Mouse (Mus musculus): ENCODE measurements at regions not wholly inside any gene's neighbourhood (a gene's known extent, or its start where the extent isn't known, plus 50 kb on each side); places are given as distances from the start of the nearest gene placed in this dataset.

GRCm38 (mm10) chrX:96019556-96019955 lies 62.8 kb upstream of the Las1l start:
- DNase-seq = peak; percentile 67

GRCm38 (mm10) chrX:96020407-96020806 lies 63.6 kb upstream of the Las1l start:
- DNase-seq = no peak

GRCm38 (mm10) chrX:96025374-96025773 lies 68.6 kb upstream of the Las1l start:
- no peak for DNase-seq

- no peak for DNase-seq
Observed at GRCm38 (mm10) chrX:96025876-96026275, 69.1 kb upstream of the Las1l start.

DNA sequence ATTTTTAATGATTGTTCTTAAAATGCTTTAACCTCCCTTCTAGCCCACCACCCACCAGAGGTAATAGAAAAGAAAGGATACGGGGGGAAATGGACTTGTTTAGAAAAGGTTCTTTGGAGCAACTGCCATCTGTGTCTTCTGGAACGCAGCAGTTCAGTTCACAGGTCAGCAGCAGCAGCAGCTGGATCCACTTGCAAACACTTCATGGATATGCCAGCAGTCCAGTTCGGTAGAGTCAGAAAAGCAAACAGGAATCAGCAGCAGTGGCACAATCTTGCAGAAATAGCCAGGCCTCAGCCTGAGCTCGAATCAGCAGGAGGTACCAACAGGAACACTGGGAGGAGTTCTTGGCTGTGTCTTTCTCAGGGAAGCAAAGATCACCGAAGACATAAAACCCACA lies 64.3 kb upstream of the Msn start:
- DNase-seq = no peak

GRCm38 (mm10) chrX:96035307-96035706 lies 60.5 kb upstream of the Msn start:
- DNase-seq = no peak

DNA sequence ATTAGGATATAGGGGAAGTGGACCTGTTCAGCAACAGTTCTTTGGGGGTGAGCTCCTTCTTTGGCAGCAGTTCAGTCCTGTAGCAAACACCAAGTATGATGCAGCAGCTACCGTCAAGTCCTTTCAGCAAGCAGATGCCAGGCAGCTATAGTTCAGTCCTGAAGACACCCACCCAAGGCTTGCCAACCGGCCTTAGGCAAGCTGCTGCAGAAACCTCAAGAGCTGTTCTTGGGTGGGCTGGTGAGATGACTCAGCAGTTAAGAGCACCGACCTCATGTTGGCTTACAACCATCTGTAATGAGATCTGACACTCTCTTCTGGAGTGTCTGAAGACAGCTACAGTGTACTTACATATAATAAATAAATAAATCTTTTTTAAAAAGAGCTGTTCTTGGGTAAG lies 53.6 kb upstream of the Msn start:
- DNase-seq = no peak
